Mouse (Mus musculus) embryo, embryonic 9.5 days (tissue): ENCODE results near the gene Steap4.
"Not testable (repeated sequence)": the region's sequence is repeated elsewhere in the genome, so short reads cannot be mapped to it uniquely, and the experiment has no call there.

Source experiments
- DNase-seq: peaks from one replicate; pipeline ENCODE4 v3.0.0-alpha.2; 2017; ENCODE audit errors: extremely low spot score

Steap4 gene

GRCm38 (mm10) chr5:7960176-7960575 is at the start of gene Steap4:
TSS of gene Steap4 (plus strand) at chr5:7960457.
- peak; percentile 34 for DNase-seq

- DNase-seq = peak; percentile 19
Observed at GRCm38 (mm10) chr5:7911975-7912374, 48.3 kb upstream of the Steap4 start.

GRCm38 (mm10) chr5:7917501-7918295 is 42.6 kb upstream of the Steap4 start:
- no peak for DNase-seq

- DNase-seq = no peak
Observed at GRCm38 (mm10) chr5:7918296-7918579, 42.0 kb upstream of the Steap4 start.

DNA sequence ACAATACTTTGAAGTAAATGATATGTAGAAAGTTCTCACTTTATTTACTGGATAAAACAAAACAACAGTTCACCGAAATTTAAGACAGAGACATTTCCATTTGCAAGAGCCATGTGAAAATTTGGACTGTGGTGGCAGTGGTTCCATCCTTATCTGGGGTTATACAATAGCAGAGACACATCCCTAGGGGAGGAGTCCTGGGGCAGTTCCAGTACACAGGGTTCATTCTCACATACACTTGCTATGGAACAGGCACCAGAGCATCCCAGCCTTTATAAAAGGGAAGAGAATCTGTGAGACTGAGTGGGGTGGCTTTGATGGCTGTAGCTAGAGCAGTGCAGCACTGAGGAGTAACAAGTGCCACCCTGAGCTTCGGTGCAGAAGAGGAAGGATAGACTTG is 40.6 kb upstream of the Steap4 start:
- no peak for DNase-seq

- no peak for DNase-seq
Observed at GRCm38 (mm10) chr5:7922751-7923150, 37.5 kb upstream of the Steap4 start.

- no peak for DNase-seq
Observed at GRCm38 (mm10) chr5:7923666-7924065, 36.6 kb upstream of the Steap4 start.

DNA sequence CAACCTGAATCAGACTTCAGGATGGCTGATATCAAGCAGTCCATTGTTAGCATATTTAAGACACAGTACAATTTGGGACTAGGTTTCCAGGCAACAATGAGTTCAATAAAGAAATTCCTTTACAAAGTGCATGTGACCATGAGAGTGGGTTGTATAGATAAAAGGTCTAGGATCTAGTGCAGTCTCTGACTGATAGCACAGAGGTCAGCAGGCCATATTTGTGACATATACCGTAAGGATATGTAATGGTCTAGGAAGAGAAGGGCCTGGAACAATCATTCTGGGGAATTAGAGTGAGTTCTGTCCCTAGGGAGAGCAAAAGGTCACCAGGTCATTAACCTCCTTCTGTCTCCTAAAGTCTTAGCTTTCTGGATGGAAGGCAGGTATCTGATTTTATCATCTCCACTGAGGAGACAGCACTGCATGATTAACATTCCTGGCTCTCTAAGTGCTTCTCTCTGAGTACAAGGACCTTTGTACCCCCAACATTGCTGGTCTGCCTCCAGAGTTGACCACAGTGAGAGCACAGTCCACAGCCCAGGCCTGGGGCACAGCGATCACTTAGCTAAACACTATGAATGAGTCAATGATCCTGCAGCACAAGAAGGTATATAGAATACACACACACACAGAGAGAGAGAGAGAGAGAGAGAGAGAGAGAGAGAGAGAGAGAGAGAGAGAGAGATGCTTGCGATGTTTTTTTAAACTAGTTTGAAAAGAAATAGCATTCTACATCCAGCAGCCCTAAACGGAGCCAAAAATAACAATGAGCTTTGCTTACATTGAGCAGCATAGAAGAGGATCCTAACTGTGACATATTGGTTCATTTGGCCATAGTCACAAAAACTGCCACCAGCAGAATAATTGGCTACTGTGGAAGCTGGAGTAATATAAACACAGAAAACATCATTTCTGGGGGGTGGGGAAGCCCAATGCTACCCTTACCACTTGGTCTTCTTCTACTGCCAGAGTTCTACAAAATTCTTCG is 27.7 kb upstream of the Steap4 start:
- DNase-seq = peak; percentile 29

DNA sequence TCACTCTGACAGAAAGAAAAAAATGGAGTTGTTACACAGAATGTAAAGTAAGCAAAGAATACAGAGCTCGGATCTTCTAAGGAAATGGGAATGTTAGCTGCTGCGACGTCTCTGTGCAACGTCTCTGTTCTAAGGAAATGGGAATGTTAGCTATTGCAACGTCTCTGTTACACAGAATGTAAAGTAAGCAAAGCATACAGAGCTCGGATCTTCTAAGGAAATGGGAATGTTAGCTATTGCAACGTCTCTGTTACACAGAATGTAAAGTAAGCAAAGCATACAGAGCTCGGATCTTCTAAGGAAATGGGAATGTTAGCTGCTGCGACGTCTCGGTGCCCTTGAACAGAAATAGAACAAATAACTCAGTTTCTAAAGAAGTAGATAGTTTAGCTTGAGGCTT is 26.8 kb upstream of the Steap4 start:
- not testable (repeated sequence) for DNase-seq

DNA sequence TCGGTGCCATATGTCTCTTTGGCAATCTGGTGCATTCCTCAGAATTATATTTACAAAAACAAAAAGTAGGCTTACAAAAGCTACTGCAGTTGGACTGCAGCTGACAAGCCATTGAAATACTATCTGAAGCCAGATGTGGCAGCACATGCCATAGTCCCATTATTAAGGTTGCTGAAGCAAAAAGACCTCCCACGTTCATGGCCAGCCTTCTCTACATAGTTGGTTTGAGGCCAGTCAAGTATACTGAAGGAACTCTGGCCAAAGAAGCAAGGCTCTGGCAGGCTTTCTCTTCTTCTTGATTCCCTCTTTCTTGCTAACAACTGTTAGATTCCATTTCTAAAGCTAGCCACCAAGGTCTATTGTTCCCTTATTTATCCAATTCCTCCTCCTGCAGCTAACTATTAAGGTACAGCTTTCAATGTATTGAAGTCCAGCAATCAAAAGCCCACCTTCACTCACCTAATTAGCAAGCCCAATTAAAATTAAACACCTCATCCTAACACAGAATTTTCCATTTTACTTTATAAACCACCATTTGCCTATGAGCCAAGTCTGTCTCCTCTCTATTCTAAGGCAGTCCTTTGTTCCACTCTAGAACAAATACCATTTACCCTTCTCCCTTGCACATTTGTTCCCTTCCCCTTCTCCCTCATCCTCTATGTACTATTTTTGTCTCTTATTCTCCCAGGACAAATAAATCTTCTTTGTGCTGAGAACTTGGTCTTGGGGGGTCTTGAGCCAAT is 26.2 kb upstream of the Steap4 start:
- no peak for DNase-seq

DNA sequence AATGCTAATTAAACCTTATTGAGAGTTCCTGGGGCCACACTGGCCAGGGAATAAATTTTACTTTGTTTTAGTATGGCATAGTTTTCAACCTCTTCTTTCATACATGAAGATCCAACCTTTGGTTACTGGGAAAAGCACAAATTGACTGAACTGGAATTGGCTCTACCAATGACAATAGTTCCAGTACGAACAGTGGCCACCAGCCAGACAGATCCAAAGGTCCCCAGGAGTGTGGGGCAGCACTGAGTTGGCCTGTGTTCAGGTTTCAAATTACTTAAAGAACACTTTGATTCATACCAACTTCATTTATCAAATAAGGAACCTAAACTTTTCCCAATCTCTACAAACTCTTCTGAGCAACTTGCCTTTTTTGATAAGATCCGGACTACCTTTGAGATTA is 5.4 kb upstream of the Steap4 start:
- DNase-seq = no peak

- no peak for DNase-seq
Observed at GRCm38 (mm10) chr5:7955371-7955966, 4.8 kb upstream of the Steap4 start.

GRCm38 (mm10) chr5:7958061-7958460 is 2.2 kb upstream of the Steap4 start:
- DNase-seq = no peak

DNA sequence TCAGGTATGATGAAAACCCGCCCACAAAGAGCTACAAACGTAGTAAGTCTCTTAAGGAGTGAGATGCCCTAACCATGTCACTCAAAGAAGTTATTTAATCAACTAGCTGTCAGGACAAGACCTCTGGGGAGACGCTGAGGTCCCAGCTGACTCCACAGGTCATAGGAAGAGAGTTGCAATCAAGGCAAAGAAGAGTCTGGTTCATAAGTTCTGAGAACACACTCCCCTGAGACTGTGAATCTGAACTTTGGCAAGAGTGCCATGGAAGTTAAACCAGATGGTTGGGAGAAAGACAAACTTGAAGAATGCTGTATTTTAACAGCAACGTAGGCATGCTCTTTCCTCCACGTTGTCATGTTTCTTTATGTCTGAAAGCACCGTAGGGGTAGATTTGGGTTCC is 971 bp upstream of the Steap4 start:
- no peak for DNase-seq

GRCm38 (mm10) chr5:7961113-7961512 is 856 bp downstream of the Steap4 start:
- DNase-seq = no peak

- DNase-seq = peak; percentile 23
Observed at GRCm38 (mm10) chr5:7965281-7965680, 5.0 kb downstream of the Steap4 start.

- DNase-seq = no peak
Observed at GRCm38 (mm10) chr5:7968152-7968551, 7.9 kb downstream of the Steap4 start.

DNA sequence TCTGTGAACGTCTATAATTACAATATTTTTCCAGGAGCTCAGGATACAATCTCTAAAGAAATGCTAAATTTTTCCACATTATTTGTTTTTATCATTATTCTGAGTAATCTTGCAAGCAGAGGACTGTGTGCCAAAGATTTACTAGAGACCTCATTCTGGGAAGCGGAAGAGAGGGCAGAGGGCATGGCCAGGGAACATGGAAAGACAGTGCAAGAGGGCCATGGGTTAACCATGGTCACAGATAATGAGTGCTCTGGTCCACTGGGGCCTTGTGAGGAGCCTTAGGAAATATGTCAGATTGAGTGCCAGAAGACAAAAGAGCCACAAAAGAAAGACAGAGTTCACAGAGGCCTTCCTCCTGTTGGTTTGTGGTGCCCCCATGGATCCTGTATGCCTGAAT is 12.0 kb downstream of the Steap4 start:
- no peak for DNase-seq

- DNase-seq = no peak
Observed at GRCm38 (mm10) chr5:7974522-7975197, 14.4 kb downstream of the Steap4 start.

DNA sequence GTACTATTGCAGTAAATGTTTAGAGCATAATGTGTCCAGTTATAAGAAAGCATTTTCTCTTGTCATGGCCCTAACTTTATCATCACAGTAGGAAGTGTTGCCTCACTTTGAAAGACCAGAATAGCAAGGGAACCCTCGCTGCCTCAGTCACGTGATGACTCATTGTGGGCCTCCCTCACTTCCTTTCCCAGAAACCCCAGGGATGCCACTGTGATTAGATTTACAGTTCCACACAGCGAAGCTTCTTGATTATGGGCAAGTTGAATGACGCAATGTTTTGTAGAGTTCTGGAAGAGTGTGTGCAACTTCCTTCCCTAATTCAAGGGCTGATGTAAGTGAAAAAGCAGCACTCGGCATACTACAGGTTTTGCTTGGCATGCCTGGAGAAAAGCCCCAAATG is 20.3 kb downstream of the Steap4 start:
- no peak for DNase-seq

DNA sequence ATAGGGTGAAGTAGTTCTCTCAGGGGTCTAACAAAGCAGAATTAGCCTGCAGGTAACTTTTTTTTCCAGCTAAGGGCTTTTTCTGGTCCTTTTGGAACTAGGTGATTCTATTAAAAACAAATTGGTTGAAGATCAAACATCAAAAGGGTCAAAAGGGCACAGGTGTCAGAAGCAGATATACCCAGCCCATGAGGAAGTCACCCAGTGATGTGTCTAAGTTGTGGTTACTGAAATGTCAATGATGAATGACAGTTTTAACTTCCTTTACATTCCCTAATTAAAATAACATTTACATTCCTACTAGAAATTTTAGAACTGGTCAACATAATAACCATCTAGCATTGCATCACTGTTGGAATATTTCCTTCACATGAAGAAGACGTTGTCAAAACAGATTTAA is 27.7 kb downstream of the Steap4 start:
- no peak for DNase-seq
